Comparison of ENCODE assay signal across 8 mouse cellular contexts in the genomic region with DNA sequence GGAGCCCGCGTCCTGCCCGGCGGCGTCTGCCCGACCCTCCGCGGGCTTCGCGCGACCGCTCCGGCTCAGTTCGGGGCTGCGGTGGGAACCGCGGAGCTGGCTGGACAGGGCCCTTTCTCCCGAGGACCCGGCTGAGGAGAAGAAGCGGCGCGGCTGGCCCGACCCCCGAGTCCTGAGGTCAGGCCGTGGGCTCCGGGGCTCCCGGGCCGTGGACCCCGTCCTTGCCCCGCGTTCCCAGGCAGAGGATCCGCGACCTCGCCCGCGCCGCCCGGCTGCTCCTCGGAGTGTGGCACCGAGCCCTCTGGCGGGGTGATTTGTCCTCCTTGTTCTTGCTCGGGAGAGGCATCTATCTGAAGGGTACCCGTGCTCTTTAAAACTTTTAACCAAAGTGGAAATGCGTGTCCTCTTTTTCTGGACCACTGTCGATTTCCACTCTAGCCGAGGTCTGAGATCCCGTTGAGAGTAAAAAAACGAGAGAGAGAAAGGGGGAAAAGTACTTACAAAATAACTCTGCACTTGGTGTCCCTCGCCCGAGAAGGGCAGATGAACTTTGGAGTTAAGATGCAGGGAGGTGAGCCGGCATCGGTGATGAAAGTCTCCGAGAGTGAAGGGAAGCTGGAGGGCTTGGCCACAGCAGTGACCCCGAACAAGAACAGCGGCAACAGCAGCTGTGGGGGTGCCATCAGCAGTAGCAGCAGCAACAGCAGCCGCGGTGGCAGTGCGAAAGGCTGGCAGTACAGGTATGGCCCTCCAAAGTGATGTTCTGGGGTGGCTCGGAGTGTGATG. TPM values are rescaled to one million over a fixed set of nuclear protein-coding genes. Genes with fewer than 3 reads are reported as not detected.
DNase-seq lines count a peak whose midpoint lies in the region; ATAC-seq and TF ChIP-seq lines count a peak whose summit lies in the region.

No protein-coding gene starts in this region.

- ATAC-seq in lung, embryonic 14.5 days (ENCODE audit: insufficient read depth), result peak; percentile 80
- peak; percentile 79 for ATAC-seq in neural tube, embryonic 15.5 days (ENCODE audit: low FRiP score)

- no peak for TF ChIP-seq CTCF in E14TG2a.4 (conservative IDR thresholded peaks at IDR 0.05; ENCODE audit: low read length)
- TF ChIP-seq CTCF in lung, embryonic 14.5 days (IDR thresholded peaks at IDR 0.05; ENCODE audit: low read depth), result no peak

- H3K4me3 ChIP-seq in E14TG2a.4 (replicated peaks; ENCODE audit: low read length), result peak overlapping the region; percentile 98
- H3K4me3 ChIP-seq in lung, embryonic 14.5 days (ENCODE audit: low read depth, low read length), result peak overlapping the region; percentile 92
- H3K4me3 ChIP-seq in neural tube, embryonic 15.5 days (replicated peaks), result peak overlapping the region; percentile 97

- H3K9me3 ChIP-seq in E14TG2a.4 (ENCODE audit: low read length), result no peaks in the 10 kb centered on the region
- H3K9me3 ChIP-seq in lung, embryonic 14.5 days (ENCODE audit: low read depth, low read length), result no peaks in the 10 kb centered on the region
- no peaks in the 10 kb centered on the region for H3K9me3 ChIP-seq in neural tube, embryonic 15.5 days (replicated peaks)

- DNase-seq in adrenal gland, postnatal 14 days, result peak; percentile 82
- peak; percentile 16 for DNase-seq in embryo, embryonic 11.5 days (ENCODE audit: low read depth, low spot score)
- peak; percentile 59 to 73 for DNase-seq in heart, adult 18-20 months
- DNase-seq in kidney, adult 11 months, result peak; percentile 42
- peak; percentile 59 for DNase-seq in lung, embryonic 14.5 days
- peak; percentile 59 for DNase-seq in urinary bladder, postnatal 25 days (ENCODE audit: low spot score)

- peak overlapping the region; percentile 94 for H3K27ac ChIP-seq in lung, embryonic 14.5 days (ENCODE audit: low read depth)
- peak overlapping the region; percentile 90 for H3K27ac ChIP-seq in neural tube, embryonic 15.5 days (replicated peaks)

- peaks cover 37% of the 10 kb centered on the region for H3K4me1 ChIP-seq in E14TG2a.4 (replicated peaks; ENCODE audit: low read depth, low read length)
- H3K4me1 ChIP-seq in lung, embryonic 14.5 days (ENCODE audit: insufficient read depth), result peaks cover 3% of the 10 kb centered on the region
- H3K4me1 ChIP-seq in neural tube, embryonic 15.5 days, result peaks cover 41% of the 10 kb centered on the region

- H3K9ac ChIP-seq in lung, embryonic 14.5 days, result peak overlapping the region; percentile 97
- H3K9ac ChIP-seq in neural tube, embryonic 15.5 days (replicated peaks), result peak overlapping the region; percentile 92

- WGBS in lung, embryonic 14.5 days, result under 1% methylated on average over 55 of the region's 59 CpGs
- WGBS in neural tube, embryonic 15.5 days, result under 1% methylated on average over 52 of the region's 59 CpGs

- H3K36me3 ChIP-seq in E14TG2a.4 (ENCODE audit: insufficient read depth, low read length), result peaks cover 11% of the 10 kb centered on the region
- no peaks in the 10 kb centered on the region for H3K36me3 ChIP-seq in lung, embryonic 14.5 days (ENCODE audit: insufficient read depth)
- H3K36me3 ChIP-seq in neural tube, embryonic 15.5 days, result no peaks in the 10 kb centered on the region

- H3K27me3 ChIP-seq in E14TG2a.4 (ENCODE audit: insufficient read depth, low read length), result no peaks in the 10 kb centered on the region
- H3K27me3 ChIP-seq in lung, embryonic 14.5 days (ENCODE audit: insufficient read depth, low read length), result no peaks in the 10 kb centered on the region
- H3K27me3 ChIP-seq in neural tube, embryonic 15.5 days (replicated peaks), result no peaks in the 10 kb centered on the region

- H3K4me2 ChIP-seq in lung, embryonic 14.5 days, result peak overlapping the region; percentile 98
- H3K4me2 ChIP-seq in neural tube, embryonic 15.5 days, result peak overlapping the region; percentile 99

RNA-seq across cellular contexts. Expression of a gene that starts 0.6 kb away (rescaled TPM):
- total RNA-seq in adrenal gland, postnatal 14 days (2021), result 46.1 and 59.0 TPM in 2 replicates
- total RNA-seq in heart, adult 18-20 months (2021), result 10 to 100 TPM; 19.0 to 20.6 TPM
- polyA plus RNA-seq in lung, embryonic 14.5 days (2014; fragmentation: Nextera tagmentation; extraction: Ambion mirVana), result 20.6 and 25.2 TPM in 2 replicates
- 15.7 and 16.2 TPM in 2 replicates for polyA plus RNA-seq in neural tube, embryonic 15.5 days (2015; fragmentation: Nextera tagmentation; extraction: Ambion mirVana)

Comparison
In these comparisons a context has a peak if more than half of its experiments do, and no peak if none do; other contexts are left out.
1. Peak in every context shown above with its lines: DNase-seq, ATAC-seq, H3K4me3 ChIP-seq and H3K27ac ChIP-seq.
2. DNase-seq: peak in every context shown above with its lines; median percentile 82 in adrenal gland, postnatal 14 days; 66 in heart, adult 18-20 months; 59 in lung, embryonic 14.5 days; 59 in urinary bladder, postnatal 25 days; 42 in kidney, adult 11 months; 16 in embryo, embryonic 11.5 days.